Comparison of ENCODE assay signal across 10 mouse cellular contexts in the genomic region with DNA sequence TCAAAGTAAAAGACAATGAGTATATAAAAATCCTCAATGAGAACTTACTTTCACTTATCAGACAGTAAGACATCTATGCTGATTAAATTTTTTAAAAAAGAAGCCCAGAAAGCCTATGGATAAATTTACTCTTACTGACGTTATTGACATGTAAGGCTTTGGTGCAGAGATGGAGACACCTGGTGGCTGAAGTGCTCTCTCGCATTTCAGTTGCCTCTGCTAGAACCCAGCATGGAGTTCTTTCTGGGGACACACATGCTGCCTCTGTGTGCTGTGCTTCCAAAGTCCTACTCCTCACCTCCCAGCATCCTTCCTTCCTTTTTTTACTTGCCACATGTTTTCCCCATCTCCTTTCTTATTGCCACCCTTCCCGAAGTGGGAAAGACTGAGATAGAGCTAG. TPM values are rescaled to one million over a fixed set of nuclear protein-coding genes. Genes with fewer than 3 reads are reported as not detected.
DNase-seq lines count a peak whose midpoint lies in the region; ATAC-seq and TF ChIP-seq lines count a peak whose summit lies in the region.
"Had no signal": no experiment of that assay in that cellular context is flagged by ENCODE, and none has a peak within 500 bp of the region (broad histone marks: within the 10 kb centered on the region; RNA-seq: fewer than 3 reads in every experiment).

No protein-coding gene starts in this region.

- H3K4me2 ChIP-seq in forebrain, embryonic 15.5 days (replicated peaks), result no peak overlapping the region

- 36% methylated on average over 3 of the region's 3 CpGs for WGBS in forebrain, embryonic 15.5 days
- WGBS in small intestine, adult 2 months, result 37% methylated on average over 3 of the region's 3 CpGs

- peaks cover 3% of the 10 kb centered on the region for H3K4me1 ChIP-seq in forebrain, embryonic 15.5 days
- H3K4me1 ChIP-seq in small intestine, adult 2 months (ENCODE audit: control insufficient read depth, insufficient read depth, insufficient read length, low read length), result no peaks in the 10 kb centered on the region

- no peak for TF ChIP-seq POLR2A in small intestine, adult 2 months (IDR thresholded peaks at IDR 0.05; ENCODE audit: low read depth, low read length)

- peak; percentile 83 for ATAC-seq in forebrain, embryonic 15.5 days (replicated peaks)
- peak; percentile 57 for ATAC-seq in megakaryocyte progenitor cell, adult 5-6 weeks (replicated peaks; ENCODE audit: poor library complexity)

- no peak overlapping the region for H3K27ac ChIP-seq in forebrain, embryonic 15.5 days (replicated peaks)
- no peak overlapping the region for H3K27ac ChIP-seq in small intestine, adult 2 months (ENCODE audit: insufficient read depth, low read depth, low read length)

- no peaks in the 10 kb centered on the region for H3K27me3 ChIP-seq in forebrain, embryonic 15.5 days
- H3K27me3 ChIP-seq in small intestine, adult 2 months (ENCODE audit: control insufficient read depth, insufficient read depth, low read length), result no peaks in the 10 kb centered on the region

- no peak overlapping the region for H3K9ac ChIP-seq in forebrain, embryonic 15.5 days (replicated peaks)

- peak; percentile 54 to 83 for DNase-seq in adrenal gland, adult (ENCODE audit: inconsistent age in 2 of 2, low spot score in 1 of 2)
- DNase-seq in adrenal gland, adult 8-10 months, result no peak
- peak; percentile 51 for DNase-seq in 3T3-L1 (ENCODE audit: low read depth, low spot score)
- peak; percentile 1 for DNase-seq in c-Kit-positive CD71-positive TER-119-negative erythroid progenitor cells, embryonic 14.5 days (ENCODE audit: low read depth)
- DNase-seq in layer of hippocampus, adult 11-12 months (ENCODE audit: low spot score), result peak; percentile 73

- H3K36me3 ChIP-seq in forebrain, embryonic 15.5 days, result no peaks in the 10 kb centered on the region
- no peaks in the 10 kb centered on the region for H3K36me3 ChIP-seq in small intestine, adult 2 months (ENCODE audit: control insufficient read depth, insufficient read depth, low read length)

- H3K4me3 ChIP-seq in forebrain, embryonic 15.5 days, result no peak overlapping the region
- no peak overlapping the region for H3K4me3 ChIP-seq in small intestine, adult 2 months (ENCODE audit: low read depth, low read length)

- no peaks in the 10 kb centered on the region for H3K9me3 ChIP-seq in forebrain, embryonic 15.5 days

- 0 out of 2 replicates have a peak, but pooled peaks have one; percentile 17 for TF ChIP-seq CTCF in small intestine, adult 2 months (IDR thresholded peaks at IDR 0.05; ENCODE audit: extremely low read depth, insufficient read length, insufficient replicate concordance, low read depth, low read length)

RNA-seq across cellular contexts. Expression of a gene that starts 58.4 kb away (rescaled TPM):
- total RNA-seq in adrenal gland, adult 8-10 months (2022), result 1 to 10 TPM in 2 of 4 experiments, under 1 TPM in 2; 0.29 to 1.1 (median 0.91) TPM
- polyA plus RNA-seq in forebrain, embryonic 15.5 days (2015; fragmentation: Nextera tagmentation; extraction: Ambion mirVana), result 1.0 and 1.4 TPM in 2 replicates
- total RNA-seq in megakaryocyte progenitor cell, adult 5-6 weeks (2015), result not detected in 2 replicates
- total RNA-seq in megakaryocyte progenitor cell, adult 5-6 weeks (2017), result not detected in 2 replicates
- polyA plus RNA-seq in small intestine, adult 2 months (2012; rRNA removed), result not detected in 2 replicates
- polyA plus RNA-seq: C2C12; intestine, embryonic 14.5 days had no signal
